Mouse (Mus musculus): ENCODE measurements around the gene Itga2b. TPM values are rescaled to one million over a fixed set of nuclear protein-coding genes. Genes with fewer than 3 reads are reported as not detected.

The Itga2b gene
- polyA plus RNA-seq, 1 experiment from 2014 or later: 6.0 TPM

- Histone ChIP-seq H3K36me3 (peaks cover 78% of the 10 kb centered on the region), H3K4me1 (replicated peaks) (no peaks in the 10 kb centered on the region), H3K27me3 (no peaks in the 10 kb centered on the region), H3K4me2 (replicated peaks) (no peak overlapping the region), H3K27ac (no peak overlapping the region), H3K4me3 (replicated peaks) (no peak overlapping the region), H3K9ac (replicated peaks) (no peak overlapping the region), H3K9me3 (no peaks in the 10 kb centered on the region)
- no peak for ATAC-seq
- WGBS: 86% methylated on average over 4 of the region's 4 CpGs
Observed at GRCm38 (mm10) chr11:102480897-102481296, 11.0 kb upstream of the Itga2b start.

DNA sequence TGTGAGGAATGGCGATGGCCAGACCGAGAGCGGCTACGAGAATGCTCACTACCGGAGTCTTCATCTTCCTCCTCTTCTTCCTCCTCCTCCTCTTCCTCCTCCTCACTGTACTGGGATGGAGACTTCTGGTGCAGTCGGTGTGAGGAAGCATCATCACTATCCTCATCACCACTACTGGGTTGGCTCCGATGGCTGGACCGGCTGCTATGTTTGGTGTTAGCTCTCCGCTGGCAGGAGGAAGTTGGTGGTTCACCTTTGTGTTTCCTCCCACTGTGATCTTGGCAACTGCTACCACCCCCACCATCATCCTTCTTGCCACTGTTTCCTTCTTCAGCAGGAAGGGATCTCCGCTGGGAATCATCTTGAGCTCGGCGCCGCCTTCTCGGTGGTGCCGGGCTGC lies 10.2 kb upstream of the Itga2b start:
- Histone ChIP-seq H3K4me1 (replicated peaks) (no peaks in the 10 kb centered on the region), H3K9ac (replicated peaks) (no peak overlapping the region), H3K36me3 (peaks cover 75% of the 10 kb centered on the region), H3K9me3 (no peaks in the 10 kb centered on the region), H3K4me2 (replicated peaks) (no peak overlapping the region), H3K27me3 (no peaks in the 10 kb centered on the region), H3K4me3 (replicated peaks) (no peak overlapping the region), H3K27ac (no peak overlapping the region)
- no peak for ATAC-seq
- WGBS: 94% methylated on average over 15 of the region's 15 CpGs

DNA sequence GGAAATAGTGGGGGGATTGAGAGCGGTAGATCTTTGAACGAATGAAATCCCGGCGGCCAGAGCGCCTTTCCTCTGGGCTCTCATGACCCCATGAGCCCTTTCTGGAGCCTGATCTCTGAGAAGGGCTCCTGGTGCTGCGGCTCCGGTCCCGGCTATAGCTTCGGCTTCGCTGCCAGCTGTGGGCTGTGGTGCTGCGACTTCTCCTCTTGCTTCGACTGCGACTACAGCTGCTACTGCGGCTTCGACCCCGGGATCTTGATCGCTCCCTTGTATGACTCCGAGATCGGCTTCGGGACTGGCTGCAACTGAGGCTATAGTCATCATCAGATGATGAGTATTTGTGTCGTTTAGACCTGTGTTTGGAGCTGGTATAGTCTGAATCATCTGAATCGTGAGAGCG lies 9.7 kb upstream of the Itga2b start:
- Histone ChIP-seq H3K9me3 (no peaks in the 10 kb centered on the region), H3K36me3 (peaks cover 76% of the 10 kb centered on the region), H3K4me3 (replicated peaks) (no peak overlapping the region), H3K4me2 (replicated peaks) (no peak overlapping the region), H3K27me3 (no peaks in the 10 kb centered on the region), H3K9ac (replicated peaks) (no peak overlapping the region), H3K27ac (no peak overlapping the region), H3K4me1 (replicated peaks) (no peaks in the 10 kb centered on the region)
- WGBS: 96% methylated on average over 23 of the region's 23 CpGs
- no peak for ATAC-seq

GRCm38 (mm10) chr11:102478671-102479070 lies 8.7 kb upstream of the Itga2b start:
- Histone ChIP-seq H3K36me3 (peaks cover 78% of the 10 kb centered on the region), H3K27ac (no peak overlapping the region), H3K27me3 (no peaks in the 10 kb centered on the region), H3K9ac (replicated peaks) (no peak overlapping the region), H3K9me3 (no peaks in the 10 kb centered on the region), H3K4me2 (replicated peaks) (no peak overlapping the region), H3K4me1 (replicated peaks) (no peaks in the 10 kb centered on the region), H3K4me3 (replicated peaks) (no peak overlapping the region)
- ATAC-seq: no peak
- 87% methylated on average over 3 of the region's 3 CpGs for WGBS

DNA sequence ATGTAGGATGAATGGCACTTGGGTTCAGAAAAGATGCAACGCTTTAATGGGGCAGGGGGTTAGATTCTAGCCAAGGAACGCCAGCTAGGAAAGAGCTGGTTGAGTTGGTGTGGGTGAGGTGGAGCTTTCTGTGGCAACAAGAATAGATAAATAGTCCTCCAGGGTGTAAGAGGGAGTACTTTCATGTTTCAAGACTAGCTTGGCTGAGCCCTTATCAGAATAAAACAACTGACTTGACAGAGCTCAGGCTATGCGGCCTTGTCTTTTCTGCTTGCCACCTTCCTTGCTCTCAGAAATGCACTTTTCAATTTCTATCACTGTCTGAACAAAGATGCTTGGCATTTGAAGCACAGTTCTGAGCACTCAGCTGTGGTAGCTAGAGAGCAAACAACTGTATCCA lies 5.1 kb upstream of the Itga2b start:
- no peak overlapping the region for H3K9ac ChIP-seq (replicated peaks)
- H3K27ac ChIP-seq: no peak overlapping the region
- no peak overlapping the region for H3K4me2 ChIP-seq (replicated peaks)
- H3K36me3 ChIP-seq: peaks cover 48% of the 10 kb centered on the region
- WGBS: 92% methylated on average over 3 of the region's 3 CpGs
- no peaks in the 10 kb centered on the region for H3K9me3 ChIP-seq
- ATAC-seq: no peak
- H3K4me3 ChIP-seq (replicated peaks): no peak overlapping the region
- H3K27me3 ChIP-seq: no peaks in the 10 kb centered on the region
- no peaks in the 10 kb centered on the region for H3K4me1 ChIP-seq (replicated peaks)

DNA sequence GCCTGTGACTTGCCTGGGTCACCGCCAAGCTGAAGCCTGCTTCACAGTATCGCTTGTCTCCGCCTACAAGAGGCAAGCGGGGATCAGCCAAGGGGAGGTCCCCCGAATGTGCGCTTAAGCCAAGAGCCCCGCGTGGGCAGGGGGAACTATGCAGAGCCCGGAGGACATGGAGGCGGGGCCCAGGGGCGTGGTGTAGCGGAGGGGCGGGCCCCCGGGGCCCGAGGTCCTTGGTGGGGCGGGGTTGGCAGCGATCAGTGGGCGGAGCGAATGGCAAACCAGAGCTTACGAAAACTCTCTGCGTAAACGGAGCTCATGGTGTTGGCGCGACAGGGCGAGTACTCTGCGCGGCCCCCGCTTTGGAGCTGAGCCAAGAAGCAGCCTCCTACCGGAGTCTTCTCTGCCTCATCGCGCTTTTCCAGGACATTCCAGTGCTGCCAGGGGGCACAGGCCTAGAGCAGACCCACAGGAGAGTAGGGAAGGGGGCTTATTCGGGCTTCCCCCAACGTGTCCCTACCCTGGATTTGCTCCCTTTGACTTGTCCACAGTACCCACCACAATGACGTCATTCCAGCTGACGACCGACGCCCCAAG lies 2.8 kb downstream of the Itga2b start:
- H3K27ac ChIP-seq: no peak overlapping the region
- under 1% methylated on average over 36 of the region's 37 CpGs for WGBS
- peak; percentile 87 for ATAC-seq
- peak overlapping the region; percentile 76 for H3K4me2 ChIP-seq (replicated peaks)
- peaks cover 17% of the 10 kb centered on the region for H3K27me3 ChIP-seq
- no peaks in the 10 kb centered on the region for H3K9me3 ChIP-seq
- no peaks in the 10 kb centered on the region for H3K36me3 ChIP-seq
- H3K4me3 ChIP-seq (replicated peaks): peak overlapping the region; percentile 48
- peak overlapping the region; percentile 56 for H3K9ac ChIP-seq (replicated peaks)
- peaks cover 23% of the 10 kb centered on the region for H3K4me1 ChIP-seq (replicated peaks)

DNA sequence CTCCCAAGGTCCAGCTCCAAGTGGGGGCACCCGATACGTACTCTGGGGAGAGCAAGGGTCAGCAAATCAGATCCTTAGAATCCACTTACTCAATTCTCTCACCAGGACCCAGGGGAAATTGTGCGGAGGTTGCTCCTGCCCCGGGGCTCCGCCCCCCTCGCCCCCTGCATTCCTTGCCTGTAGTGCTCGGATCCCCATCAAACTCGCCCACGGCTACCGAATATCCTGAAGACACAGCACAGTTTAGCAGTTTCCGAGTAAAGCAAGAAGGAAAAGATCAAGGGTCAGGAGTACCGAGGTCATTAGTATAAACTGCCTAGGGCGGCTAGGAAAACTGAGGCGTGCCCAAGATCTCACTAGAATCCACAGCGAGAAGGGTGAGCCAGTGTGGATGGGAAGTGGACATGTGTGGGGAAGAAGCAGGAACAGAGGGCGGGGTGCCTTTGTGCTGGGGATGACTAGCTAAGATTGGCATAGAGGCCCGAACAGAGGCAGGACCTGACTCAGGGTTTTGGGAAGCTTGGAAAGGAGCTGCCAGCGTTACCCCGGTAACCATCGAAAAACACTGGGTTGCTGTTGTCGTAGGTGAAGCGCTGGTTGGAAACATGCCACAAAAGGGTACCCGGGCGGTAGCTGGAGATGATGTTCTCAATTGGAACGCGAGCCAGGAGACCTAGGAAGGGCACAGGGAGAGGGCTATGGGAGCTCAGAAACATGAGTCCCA lies 4.0 kb downstream of the Itga2b start:
- WGBS: 9% methylated on average over 26 of the region's 26 CpGs
- H3K4me1 ChIP-seq (replicated peaks): peaks cover 23% of the 10 kb centered on the region
- H3K9ac ChIP-seq (replicated peaks): peak overlapping the region; percentile 37; the same call in 1 of the 2 replicates
- peak overlapping the region; percentile 25; the same call in 1 of the 2 replicates for H3K4me2 ChIP-seq (replicated peaks)
- H3K27me3 ChIP-seq: peaks cover 17% of the 10 kb centered on the region
- H3K36me3 ChIP-seq: no peaks in the 10 kb centered on the region
- H3K9me3 ChIP-seq: no peaks in the 10 kb centered on the region
- H3K4me3 ChIP-seq (replicated peaks): no peak overlapping the region
- ATAC-seq: 0 out of 2 replicates have a peak, but pooled peaks have one; percentile 2
- H3K27ac ChIP-seq: no peak overlapping the region

- Histone ChIP-seq H3K4me2 (replicated peaks) (no peak overlapping the region), H3K9me3 (no peaks in the 10 kb centered on the region), H3K9ac (replicated peaks) (no peak overlapping the region), H3K4me1 (replicated peaks) (peaks cover 23% of the 10 kb centered on the region), H3K36me3 (no peaks in the 10 kb centered on the region), H3K27me3 (peaks cover 16% of the 10 kb centered on the region), H3K27ac (no peak overlapping the region), H3K4me3 (replicated peaks) (no peak overlapping the region)
- 91% methylated on average over 6 of the region's 6 CpGs for WGBS
- no peak for ATAC-seq
Observed at GRCm38 (mm10) chr11:102464901-102465300, 5.0 kb downstream of the Itga2b start.

DNA sequence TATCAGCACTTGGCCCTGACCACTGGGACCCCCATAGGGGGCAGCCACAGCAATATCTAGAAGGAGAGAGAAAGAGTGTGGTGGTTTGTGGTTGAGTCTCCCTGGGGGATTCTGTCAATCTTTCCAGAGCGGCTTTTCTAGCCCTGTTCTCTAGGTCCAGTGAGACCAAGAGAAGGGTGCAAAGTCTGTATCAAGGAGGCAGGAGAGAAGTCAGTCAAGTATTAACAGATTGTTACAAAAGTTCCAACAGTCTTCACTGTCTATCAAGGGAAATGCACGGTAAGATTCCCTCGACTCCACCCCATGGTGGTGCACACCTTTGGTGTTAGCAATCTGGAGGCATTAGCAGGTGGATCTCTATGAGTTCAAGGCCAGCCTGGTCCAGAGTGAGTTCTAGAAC lies 8.2 kb downstream of the Itga2b start:
- Histone ChIP-seq H3K4me1 (replicated peaks) (peaks cover 10% of the 10 kb centered on the region), H3K9ac (replicated peaks) (no peak overlapping the region), H3K4me2 (replicated peaks) (no peak overlapping the region), H3K4me3 (replicated peaks) (no peak overlapping the region), H3K27me3 (peaks cover 25% of the 10 kb centered on the region), H3K9me3 (no peaks in the 10 kb centered on the region), H3K36me3 (no peaks in the 10 kb centered on the region), H3K27ac (no peak overlapping the region)
- ATAC-seq: no peak
- WGBS: 85% methylated on average over 3 of the region's 3 CpGs

DNA sequence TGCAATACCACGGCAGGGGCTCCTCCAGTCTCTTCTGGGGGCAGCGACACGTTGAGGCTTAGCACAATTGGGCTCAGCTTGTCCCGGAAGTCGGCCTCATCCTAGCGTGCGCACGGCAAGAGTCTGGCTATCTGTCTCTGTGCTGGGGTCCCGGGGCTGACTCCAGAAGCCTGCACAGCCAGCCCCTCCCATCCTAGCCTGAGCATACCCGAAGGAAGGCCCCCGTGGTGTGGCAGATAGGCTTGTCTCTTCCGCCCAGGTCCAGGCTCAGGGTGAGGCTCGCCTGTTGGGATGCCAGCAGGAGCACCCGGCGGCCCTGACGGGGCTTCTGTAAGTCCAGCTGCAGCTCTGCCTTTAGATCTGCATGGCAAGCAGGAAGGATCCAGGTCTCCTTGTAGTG lies 9.4 kb downstream of the Itga2b start:
- no peak overlapping the region for H3K9ac ChIP-seq (replicated peaks)
- H3K27ac ChIP-seq: no peak overlapping the region
- peaks cover 26% of the 10 kb centered on the region for H3K27me3 ChIP-seq
- peaks cover 9% of the 10 kb centered on the region for H3K4me1 ChIP-seq (replicated peaks)
- no peak overlapping the region for H3K4me3 ChIP-seq (replicated peaks)
- no peak overlapping the region for H3K4me2 ChIP-seq (replicated peaks)
- ATAC-seq: no peak
- no peaks in the 10 kb centered on the region for H3K9me3 ChIP-seq
- H3K36me3 ChIP-seq: no peaks in the 10 kb centered on the region
- WGBS: 57% methylated on average over 16 of the region's 16 CpGs

DNA sequence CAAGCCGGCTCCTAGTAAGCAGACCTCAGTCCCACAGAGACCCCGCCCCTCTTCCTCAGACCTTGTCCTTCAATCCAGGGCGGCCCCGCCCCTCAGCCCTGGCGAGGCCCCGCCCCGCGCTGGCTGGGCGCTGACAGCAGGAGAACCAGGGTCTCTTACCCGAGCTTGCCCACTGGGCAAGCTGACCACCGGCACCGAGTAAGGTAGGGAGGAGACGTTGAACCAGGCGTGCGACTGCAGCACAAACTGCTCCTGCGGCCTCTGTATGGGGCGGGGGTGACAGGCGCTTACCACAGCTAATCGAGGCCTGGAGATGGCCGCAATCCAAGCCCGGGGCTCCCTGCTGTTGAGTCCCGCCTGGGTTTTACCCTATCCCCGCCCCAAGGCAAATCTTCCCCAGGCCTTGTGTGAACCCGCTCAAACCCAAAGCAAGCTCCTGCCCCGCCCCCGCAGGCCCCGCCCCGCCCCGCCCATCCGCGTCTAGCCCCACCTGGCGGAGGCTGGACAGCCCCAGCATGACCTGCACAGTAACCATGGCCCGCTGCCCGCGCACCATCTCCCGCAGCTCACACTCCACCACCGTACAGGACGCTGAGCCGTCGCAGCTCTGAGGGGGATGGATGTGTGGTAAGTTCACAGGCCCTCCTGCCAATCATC lies 14.1 kb downstream of the Itga2b start:
- peak overlapping the region; percentile 61; the same call in 1 of the 2 replicates for H3K27ac ChIP-seq
- peak overlapping the region; percentile 63 for H3K9ac ChIP-seq (replicated peaks)
- peak overlapping the region; percentile 47 for H3K4me3 ChIP-seq (replicated peaks)
- ATAC-seq: peak; percentile 87
- H3K27me3 ChIP-seq: peaks cover 26% of the 10 kb centered on the region
- under 1% methylated on average over 39 of the region's 40 CpGs for WGBS
- H3K36me3 ChIP-seq: no peaks in the 10 kb centered on the region
- peak overlapping the region; percentile 76 for H3K4me2 ChIP-seq (replicated peaks)
- no peaks in the 10 kb centered on the region for H3K9me3 ChIP-seq
- peaks cover 17% of the 10 kb centered on the region for H3K4me1 ChIP-seq (replicated peaks)

- ATAC-seq: no peak
- Histone ChIP-seq H3K36me3 (no peaks in the 10 kb centered on the region), H3K9me3 (no peaks in the 10 kb centered on the region), H3K27ac (no peak overlapping the region), H3K4me1 (replicated peaks) (peaks cover 28% of the 10 kb centered on the region), H3K27me3 (peaks cover 47% of the 10 kb centered on the region), H3K4me3 (replicated peaks) (no peak overlapping the region), H3K4me2 (replicated peaks) (no peak overlapping the region), H3K9ac (replicated peaks) (no peak overlapping the region)
- 19% methylated on average over 10 of the region's 10 CpGs for WGBS
Observed at GRCm38 (mm10) chr11:102453131-102453530, 16.8 kb downstream of the Itga2b start.
